Mouse (Mus musculus): ENCODE results near the gene Ctcf.
A peak's percentile ranks its signal among the peaks of the same experiment; 100 is the strongest.

The Ctcf gene

DNA sequence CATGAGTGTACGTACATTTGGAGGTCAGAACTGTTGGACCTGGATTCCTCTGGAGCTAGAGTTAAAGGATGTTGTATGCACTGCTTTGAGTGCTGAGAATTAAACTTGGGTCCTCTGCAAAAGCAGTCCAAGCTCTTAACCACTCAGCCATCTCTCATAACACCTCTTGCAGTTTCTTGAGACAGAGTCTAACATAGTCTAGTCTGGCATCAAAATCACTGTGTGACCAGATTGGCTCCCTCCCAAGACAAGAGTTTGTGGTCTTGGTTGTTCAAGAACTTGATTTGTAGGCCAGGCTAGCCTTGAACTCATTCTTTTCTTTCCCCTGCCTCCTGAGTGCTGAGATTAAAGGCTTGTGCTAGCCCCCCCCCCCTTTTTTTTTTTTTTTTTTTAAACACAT is 12.6 kb downstream of the Ctcf start:
- no peak for DNase-seq (ENCODE audit: low read depth, low spot score)

DNA sequence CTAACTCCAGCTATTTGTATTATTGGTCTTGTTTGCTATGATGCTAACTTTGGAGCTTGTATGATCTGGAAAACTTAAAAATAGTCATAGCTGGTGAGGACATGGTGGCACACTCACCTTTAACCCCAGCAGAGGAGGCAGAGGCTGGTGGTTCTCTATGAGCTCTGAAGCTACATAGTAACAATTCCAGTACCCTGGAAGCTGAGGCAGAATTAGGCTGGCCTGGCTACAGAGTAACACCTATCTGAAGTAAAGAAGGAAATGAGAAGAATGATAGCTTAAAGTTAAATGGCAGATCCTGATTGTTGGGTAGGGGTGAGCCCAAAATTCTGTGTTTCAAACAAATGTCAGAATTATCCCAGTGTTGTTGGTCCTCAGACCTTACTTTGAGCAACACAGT is 21.3 kb downstream of the Ctcf start:
- no peak for DNase-seq (ENCODE audit: low read depth, low spot score)

DNA sequence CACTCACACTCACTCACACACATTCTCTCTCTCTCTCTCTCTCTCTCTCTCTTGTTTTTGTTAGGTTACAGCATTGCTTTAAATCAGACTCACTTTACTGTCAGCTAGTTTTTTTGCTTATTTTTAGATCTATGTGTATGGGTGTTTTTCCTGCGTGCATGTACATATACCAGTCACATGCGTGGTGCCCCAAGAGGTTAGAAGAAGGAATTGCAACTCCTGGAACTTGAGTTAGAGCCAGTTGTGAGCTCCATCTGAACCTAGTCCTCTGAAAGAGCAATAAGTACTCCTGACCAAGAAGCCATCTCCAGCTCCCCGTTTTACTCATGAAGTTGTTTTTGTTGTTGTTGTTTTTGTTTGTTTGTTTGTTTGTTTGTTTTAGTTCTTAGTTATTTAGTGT is 24.8 kb downstream of the Ctcf start:
- DNase-seq (ENCODE audit: low read depth, low spot score): peak; percentile 74

DNA sequence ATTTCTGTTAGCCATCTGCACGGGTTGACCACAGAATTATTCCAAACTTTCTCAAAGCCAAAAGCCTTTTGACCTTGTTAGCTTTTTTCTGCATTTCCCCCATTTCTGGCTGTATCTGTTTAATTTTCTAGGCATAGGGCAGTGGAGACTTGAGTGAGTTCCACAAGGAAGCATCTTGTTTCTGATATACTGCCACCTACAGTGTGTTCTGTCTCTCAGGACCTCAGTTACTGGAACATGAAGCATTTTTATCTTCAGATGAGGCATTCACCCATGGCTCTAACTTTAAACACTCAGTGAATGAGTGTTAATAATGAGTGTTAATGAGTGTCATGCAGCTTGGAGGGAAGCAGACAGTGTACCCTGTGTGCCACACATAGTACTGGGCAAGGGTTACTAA is 41.5 kb downstream of the Ctcf start:
- DNase-seq (ENCODE audit: low read depth, low spot score): peak; percentile 16

DNA sequence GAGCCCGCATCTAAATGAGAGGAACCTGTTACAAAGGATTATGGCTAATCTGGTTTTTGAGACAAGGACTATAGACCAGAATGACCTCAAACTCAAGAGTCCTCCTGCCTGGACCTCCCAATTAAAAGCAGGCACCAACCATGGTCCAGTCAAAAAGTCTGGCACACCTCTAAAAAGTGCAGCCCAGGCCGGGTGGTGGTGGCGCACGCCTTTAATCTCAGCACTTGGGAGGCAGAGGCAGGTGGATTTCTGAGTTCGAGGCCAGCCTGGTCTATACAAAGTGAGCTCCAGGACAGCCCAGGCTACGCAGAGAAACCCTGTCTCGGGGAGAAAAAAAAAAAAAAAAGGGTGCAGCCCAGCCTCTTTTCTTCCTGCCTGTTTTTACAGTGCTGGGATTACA is 49.0 kb downstream of the Ctcf start:
- DNase-seq (ENCODE audit: low read depth, low spot score): no peak

DNA sequence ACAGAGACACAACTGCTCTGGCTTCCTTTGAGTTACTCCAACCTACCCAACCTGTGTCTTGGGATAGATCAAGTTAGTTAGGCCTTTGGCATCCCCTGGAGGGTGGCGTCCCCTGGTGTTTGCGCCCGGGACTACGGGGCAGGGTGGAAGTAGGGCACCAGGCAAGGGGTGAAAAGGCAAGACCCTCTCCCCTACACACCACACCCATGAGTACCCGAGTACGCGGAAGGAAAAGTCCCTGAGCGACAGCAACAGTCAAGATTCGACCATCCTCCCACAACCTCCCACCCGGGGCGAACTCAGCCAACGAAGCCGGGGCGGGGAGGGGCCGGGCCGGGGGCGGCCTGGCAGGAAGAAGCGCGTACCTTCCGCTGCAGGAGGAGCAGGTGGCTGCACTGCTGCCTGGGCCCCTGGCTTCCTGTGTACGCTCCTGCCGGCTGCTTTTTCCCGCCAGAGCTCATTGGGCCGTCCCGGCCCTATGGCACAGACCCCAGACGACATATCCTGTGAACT is 49.5 kb downstream of the Ctcf start, which contains the start of gene Carmil2:
TSS of gene Carmil2 (plus strand) at position 479 of the 513 bp plus-strand sequence.
- peak; percentile 32 for DNase-seq (ENCODE audit: low read depth, low spot score)

DNA sequence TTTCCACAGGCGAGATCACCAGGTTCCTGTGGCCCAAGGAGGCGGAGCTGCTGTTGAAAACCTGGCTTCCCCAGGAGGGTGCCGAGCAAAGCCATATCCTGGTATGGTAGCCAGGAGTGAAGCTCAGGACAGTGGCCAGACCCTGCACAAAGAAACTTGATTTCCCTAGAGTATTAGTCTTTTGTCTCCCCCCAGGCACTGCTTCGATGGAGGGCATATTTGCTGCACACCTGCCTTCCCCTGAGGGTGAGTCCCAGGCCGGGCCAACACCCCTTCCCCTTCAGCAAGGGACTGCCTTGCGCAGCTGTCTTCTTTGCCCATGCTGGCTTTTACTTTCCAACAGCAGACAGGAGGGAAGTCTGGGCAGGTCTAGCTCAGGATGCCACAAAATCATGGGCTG is 50.2 kb downstream of the Ctcf start:
- DNase-seq (ENCODE audit: low read depth, low spot score): no peak

DNA sequence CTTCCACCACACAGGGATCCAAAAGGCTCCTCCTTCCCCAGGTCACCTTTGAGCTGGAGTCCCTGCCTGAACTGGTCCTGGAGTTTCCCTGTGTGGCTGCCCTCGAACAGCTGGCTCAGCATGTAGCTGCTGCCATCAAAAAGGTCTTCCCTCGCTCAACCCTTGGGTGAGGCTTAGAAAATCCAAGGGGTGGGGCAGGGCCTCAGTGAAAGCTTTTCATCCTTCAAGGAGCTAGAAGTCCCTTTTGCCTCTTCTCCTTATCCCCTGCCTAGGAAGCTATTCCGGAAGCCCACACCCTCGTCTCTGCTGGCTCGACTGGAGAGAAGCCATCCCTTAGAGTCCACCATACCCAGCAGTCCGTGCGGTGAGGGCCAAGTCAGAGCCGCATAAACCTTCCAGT is 51.1 kb downstream of the Ctcf start:
- DNase-seq (ENCODE audit: low read depth, low spot score): no peak

DNA sequence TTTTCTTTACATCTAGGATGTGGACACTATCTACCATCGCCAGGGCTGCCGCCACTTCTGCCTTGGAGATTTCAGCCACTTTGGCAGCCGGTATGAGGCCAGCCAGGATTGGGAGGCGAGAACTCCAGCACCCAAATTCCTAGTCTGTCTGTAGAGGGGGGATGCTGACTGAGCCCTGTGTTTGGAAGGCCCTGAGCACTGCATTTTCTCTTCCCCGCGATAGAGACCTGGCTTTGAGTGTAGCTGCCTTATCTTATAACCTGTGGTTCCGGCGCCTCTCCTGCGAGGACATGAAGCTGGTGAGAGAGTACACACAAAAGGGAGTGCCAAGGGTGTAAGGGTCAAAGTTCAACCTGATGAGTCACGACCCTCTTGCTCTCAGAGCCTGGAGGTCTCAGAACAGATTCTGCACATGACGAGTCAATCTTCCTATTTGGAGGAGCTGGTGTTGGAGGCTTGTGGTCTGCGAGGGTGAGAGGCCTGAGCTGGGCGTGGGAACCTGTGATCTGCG is 51.9 kb downstream of the Ctcf start:
- no peak for DNase-seq (ENCODE audit: low read depth, low spot score)

DNA sequence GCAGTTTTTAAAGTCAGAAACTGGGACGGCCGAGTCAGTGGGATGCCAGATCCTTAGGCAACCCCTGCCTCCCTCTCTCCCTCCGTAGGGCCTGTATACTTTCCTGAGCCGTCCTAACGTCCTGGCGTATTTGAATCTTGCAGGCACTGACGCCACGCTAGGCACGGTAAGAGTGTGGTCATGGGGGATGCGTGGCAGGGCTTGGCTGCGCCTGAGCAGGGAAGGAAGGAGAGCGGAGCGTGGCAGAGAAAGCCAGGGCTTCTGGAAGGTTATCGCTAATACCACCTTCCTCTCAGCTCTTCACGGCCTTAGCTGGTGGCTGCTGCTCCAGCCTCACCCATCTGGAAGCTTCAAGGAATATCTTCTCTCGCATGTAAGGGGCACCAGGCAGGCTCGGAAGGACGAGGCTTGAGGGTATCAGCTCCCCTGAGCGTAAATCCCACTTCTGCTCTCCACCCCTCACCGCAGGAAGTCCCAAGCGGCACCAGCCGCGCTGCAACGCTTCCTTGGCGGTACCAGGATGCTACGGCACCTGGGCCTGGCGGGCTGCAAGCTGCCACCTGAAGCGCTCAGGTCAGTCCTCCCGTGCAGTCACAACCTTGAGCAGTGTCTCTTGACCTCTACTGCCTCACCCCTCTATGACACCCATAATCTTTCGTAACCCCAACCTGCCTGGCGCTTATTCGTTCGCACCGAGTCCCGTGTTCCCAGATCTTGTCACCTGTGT is 53.1 kb downstream of the Ctcf start:
- no peak for DNase-seq (ENCODE audit: low read depth, low spot score)

DNA sequence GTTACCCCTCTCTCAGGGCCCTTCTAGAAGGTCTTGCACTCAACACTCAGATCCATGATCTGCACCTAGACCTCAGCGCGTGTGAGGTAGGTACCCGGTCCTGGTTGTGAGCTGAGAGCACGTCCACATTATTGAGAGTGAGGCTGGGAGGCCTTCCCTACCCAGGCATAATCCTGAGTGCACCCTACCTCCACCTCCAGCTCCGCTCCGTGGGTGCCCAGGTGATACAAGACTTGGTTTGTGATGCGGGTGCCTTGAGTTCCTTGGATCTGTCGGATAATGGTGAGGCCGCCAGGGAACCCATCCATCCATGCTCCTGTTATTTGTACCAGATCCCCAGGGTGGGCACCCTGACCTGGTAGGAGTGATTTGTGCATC is 53.6 kb downstream of the Ctcf start:
- no peak for DNase-seq (ENCODE audit: low read depth, low spot score)

DNA sequence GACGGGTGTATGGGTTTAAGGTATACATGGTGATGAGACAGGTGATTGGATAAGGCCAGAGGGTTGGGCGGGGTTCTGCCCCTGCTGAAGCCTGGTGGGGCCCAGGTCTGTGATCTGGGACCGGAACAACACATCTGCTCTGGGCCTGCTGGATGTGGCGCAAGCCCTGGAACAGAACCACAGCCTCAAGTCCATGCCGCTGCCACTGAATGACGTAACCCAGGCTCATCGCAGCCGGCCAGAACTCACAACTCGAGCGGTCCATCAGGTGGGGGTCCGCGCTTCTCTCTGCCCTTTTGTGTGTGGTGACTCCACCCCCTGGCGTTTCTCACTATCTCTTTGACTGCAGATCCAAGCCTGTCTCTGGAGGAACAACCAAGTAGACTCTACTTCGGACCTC is 54.6 kb downstream of the Ctcf start:
- DNase-seq (ENCODE audit: low read depth, low spot score): no peak

DNA sequence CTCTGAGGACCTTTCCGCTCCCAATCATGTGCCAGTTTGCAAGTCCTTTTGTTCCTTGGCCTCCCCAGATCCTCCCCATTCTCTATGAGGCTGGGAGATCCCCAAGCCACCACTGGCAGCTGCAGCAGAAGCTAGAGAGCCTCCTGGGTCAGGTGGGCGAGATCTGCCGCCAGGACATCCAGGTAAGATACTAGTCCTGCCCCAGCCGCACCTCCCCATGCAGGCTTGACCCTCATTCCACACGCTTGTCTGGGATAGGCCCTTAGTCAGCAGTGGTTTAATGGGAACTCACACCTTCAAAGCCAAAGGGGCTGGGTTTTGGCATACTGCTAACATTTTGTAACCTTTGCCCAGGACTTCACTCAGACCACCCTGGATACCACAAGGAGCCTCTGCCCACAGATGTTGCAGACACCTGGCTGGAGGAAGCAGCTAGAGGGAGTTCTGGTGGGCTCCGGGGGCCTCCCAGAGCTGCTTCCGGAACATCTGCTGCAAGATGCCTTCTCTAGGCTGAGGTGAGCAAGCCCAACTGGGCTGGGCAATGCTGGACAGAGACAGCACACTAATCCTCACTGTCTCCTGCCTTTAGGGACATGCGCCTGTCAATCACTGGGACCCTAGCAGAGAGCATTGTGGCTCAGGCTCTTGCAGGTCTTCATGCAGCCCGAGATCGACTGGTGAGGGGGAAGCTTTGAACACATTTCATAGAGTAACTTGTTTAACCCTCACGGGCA is 56.2 kb downstream of the Ctcf start:
- DNase-seq (ENCODE audit: low read depth, low spot score): no peak

DNA sequence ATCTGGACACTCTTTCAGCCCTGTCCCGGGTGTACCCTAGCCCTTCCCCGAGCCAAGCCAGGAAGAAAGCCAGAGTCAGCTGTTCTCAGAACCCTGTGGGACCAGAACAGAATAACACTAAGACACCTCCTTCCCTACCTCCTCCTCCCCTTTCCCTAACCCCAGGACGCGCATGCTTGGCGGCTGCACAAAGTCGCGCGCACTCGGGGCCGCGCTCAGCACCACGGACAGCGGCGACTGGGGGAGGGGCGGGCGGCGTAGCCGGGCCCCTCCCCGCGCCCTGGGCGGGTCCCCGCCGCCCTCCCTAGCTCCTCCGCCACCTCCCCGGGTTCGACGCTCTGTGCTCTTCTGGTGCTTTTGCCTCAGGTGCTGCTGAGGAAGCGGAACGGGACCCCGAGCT is 57.3 kb downstream of the Ctcf start:
- DNase-seq (ENCODE audit: low read depth, low spot score): no peak

DNA sequence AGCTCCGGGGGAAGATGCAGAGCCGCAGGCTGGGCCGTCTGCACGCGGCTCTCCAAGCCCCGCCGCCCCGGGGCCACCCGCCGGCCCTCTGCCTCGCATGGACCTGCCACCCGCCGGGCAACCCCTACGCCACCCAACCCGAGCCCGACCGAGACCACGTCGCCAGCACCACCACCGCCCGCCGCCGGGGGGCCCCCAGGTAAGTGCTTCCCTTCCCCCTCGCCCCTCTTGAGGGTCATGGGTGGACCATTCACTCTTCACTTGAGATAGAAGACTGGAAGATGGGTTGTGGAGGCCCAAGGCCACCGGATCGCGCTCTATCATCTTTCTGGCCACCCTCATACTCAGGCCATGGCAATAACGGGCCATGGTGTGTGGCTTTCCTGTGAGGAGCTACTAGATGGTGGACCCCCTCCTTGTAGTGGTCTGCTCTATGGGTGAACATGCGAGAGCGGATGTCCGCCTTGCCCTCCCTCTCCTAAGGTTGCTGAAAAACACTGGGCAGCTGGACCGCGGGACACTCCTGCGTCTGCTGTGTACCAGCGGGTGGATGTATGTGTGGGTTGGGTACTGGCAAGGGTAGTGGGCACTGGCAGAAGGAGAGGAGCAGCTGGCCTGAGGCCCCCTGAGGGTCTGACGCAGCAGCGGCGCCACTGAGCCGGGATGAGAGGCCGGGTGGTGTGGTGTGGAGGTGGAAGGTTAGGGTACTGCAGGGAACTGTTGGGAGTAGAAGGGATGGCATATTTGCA is 57.9 kb downstream of the Ctcf start:
- DNase-seq (ENCODE audit: low read depth, low spot score): no peak

DNA sequence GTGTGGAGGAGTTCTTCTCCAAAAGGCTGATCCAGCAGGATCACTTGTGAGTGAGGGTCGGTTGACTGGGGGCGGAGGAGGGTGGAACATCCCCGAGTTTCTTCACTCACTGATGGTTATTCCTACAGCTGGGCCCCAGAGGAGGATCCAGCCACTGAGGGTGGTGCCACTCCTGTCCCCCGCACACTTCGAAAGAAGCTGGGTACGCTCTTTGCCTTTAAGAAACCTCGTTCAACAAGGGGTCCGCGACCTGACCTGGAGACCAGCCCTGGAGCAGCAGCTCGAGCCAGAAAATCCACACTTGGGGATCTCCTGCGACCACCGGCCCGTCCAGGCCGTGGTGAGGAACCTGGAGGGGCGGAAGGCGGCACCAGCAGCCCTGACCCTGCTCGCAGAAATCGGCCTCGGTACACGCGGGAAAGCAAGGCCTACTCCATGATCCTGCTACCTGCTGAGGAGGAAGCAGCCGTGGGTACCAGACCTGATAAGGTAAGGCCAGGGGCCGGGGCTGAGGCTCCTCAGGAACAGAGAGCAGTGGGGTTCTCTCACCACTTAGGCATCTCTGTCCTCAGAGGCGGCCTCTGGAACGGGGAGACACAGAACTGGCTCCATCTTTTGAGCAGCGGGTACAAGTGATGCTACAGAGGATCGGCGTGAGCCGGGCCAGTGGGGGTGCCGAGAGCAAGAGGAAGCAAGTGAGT is 58.9 kb downstream of the Ctcf start:
- no peak for DNase-seq (ENCODE audit: low read depth, low spot score)

DNA sequence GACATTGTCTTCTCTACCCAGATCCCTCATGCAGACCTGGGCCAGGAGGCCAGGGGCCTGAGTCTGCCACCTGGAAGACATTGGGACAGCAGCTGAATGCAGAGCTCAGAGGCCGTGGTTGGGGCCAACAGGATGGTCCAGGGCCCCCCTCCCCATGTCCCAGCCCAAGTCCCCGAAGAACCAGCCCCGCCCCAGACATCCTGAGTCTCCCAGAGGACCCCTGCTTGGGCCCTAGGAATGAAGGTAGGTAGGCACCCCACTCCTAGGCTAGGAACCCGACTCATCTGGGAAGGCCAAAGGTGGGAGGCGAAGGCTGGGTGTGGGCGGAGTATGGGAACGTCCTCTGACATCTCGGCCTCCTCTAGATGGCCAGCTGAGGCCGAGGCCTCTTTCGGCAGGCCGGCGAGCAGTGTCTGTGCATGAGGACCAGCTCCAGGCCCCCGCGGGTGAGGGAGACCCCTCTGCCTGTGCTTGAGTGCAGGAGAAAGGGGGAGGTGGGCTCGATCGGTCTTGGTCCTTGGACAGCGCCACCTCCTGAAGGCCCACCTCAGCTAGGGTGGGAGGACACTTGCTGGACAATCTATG is 60.9 kb downstream of the Ctcf start:
- DNase-seq (ENCODE audit: low read depth, low spot score): no peak

DNA sequence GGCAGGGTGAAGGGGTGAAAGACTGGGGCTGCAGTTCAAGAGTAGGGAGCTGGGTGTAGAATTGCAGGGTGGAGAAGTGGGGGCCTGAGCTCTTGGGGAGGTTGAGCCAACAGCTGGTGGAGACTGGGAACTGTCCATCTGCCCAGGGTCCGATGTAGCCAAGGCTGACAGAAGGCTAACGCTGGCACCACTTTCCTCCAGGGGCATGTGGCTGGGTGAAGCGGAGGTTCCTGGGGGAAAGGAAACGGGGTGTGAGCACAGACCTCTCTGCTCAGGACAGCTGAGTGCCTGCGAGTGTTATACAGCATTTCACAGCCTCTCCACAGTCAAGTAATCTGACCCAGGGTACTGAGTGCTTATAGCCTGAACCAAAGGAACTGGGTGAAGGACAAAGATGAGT is 62.4 kb downstream of the Ctcf start:
- no peak for DNase-seq (ENCODE audit: low read depth, low spot score)

DNA sequence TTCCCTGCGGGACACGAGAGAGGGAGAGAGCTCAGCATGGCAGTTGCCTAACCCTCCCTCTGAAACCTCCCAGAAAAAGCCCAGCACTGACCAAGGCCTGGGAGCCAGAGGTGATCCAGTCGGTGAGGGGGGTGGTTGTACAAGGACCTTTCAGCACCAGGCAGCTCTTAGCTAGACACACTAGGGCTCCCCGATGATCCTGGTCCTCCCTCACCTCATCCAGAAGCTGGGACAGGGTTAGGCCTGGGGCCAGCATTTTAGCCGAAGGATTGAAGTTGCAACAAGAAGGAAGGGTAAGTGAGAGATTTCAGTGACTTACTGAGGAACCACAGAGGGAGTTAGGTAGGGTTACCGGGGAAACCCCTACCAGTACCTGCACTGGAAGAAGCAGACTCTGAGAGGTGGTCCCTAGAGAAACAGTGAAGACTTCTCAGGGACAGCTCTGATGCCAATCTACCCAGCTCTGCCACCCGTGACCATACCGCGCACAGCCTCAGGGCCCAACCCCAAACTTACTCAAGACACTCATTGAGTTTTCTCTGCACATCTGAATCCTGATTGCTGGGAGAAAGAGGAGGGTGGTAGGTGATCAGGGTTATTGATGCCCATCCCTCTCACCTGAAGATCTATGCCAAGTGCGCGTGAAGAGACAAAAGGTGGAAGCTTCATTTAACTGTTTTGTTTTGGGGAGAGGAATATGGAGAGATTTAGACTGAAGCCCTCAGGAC is 63.3 kb downstream of the Ctcf start:
- DNase-seq (ENCODE audit: low read depth, low spot score): no peak

DNA sequence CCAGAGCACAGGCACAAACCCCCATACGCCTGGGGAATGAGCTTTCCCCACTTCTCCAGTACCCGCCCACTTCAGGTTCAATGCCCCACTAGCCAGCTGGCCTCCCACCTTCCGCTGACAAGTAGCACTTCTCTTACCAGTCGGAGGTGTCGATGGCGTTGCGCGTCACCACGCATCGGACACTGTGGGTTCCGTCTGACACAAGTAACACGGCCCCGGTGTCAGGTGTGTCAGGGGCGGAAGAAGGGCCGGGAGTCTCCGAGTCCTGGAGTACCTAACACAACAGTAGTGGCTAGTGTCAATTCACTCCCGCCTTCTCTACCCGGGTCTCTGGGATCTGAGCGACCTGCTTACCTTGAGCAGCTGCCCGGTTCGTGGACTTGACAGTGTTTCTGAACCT is 64.2 kb downstream of the Ctcf start:
- no peak for DNase-seq (ENCODE audit: low read depth, low spot score)
